Mouse (Mus musculus) neural tube, embryonic 11.5 days (tissue): ENCODE data around the gene Tec. TPM values are rescaled to one million over a fixed set of nuclear protein-coding genes. Genes with fewer than 3 reads are reported as not detected.

Source experiments
- ATAC-seq: fragments of 200-750 bp; cut with Nextera tagmentation; 2 replicates; pipeline ENCODE4 v1.8.0; 2017; ENCODE audit warnings: moderate number of reproducible peaks, mild to moderate bottlenecking, moderate TSS enrichment, moderate library complexity; ENCODE audit not compliant: insufficient read depth, low FRiP score, low TSS enrichment
- DNase-seq: peaks from one replicate; pipeline ENCODE4 v3.0.0-alpha.2; 2015; ENCODE audit warnings: low spot score
- H3K27ac ChIP-seq: fragments of 300-500 bp; sonication (generic); 2 replicates; pipeline ENCODE4 v1.5.1; 2014; ENCODE audit warnings: low read depth, mild to moderate bottlenecking, low read length
- H3K27me3 ChIP-seq: fragments of 300-500 bp; sonication (generic); 2 replicates; pipeline ENCODE4 v1.6.1; 2014; ENCODE audit warnings: mild to moderate bottlenecking, low read length, mixed read lengths; ENCODE audit not compliant: control insufficient read depth, insufficient read depth
- H3K36me3 ChIP-seq: fragments of 300-500 bp; sonication (generic); 2 replicates; pipeline ENCODE4 v1.6.1; 2014; ENCODE audit warnings: mild to moderate bottlenecking, low read length, moderate library complexity, mixed read lengths; ENCODE audit not compliant: control insufficient read depth, insufficient read depth
- H3K4me1 ChIP-seq: fragments of 300-500 bp; sonication (generic); 2 replicates; pipeline ENCODE4 v1.6.1; 2014; ENCODE audit warnings: low read length, mixed read lengths; ENCODE audit not compliant: control insufficient read depth, insufficient read depth
- H3K4me2 ChIP-seq: fragments of 300-500 bp; sonication (generic); 2 replicates; pipeline ENCODE4 v1.6.1; 2014; ENCODE audit warnings: low read depth, mild to moderate bottlenecking, moderate library complexity
- H3K4me3 ChIP-seq: fragments of 300-500 bp; sonication (generic); 2 replicates; pipeline ENCODE4 v1.5.1; 2014; ENCODE audit warnings: low read depth, low read length
- H3K9ac ChIP-seq: fragments of 300-500 bp; sonication (generic); 2 replicates; pipeline ENCODE4 v1.6.1; 2014; ENCODE audit warnings: mild to moderate bottlenecking, low read length
- H3K9me3 ChIP-seq: fragments of 300-500 bp; sonication (generic); 2 replicates; pipeline ENCODE4 v1.6.1; 2016; ENCODE audit warnings: low read length; ENCODE audit not compliant: control insufficient read depth
- WGBS: fragments of 180-500 bp; shearing (Covaris S2); extraction: QIAGEN DNeasy Blood & Tissue Kit; methylation state at CpG from one replicate; pipeline ENCODE4 v1.1.7; 2014; 5-methylcytosine and 5-hydroxymethylcytosine counted together
- polyA plus RNA-seq: library from polyadenylated mRNA; unstranded; fragments of >200 nt; fragmentation: Nextera tagmentation; extraction: Ambion mirVana; gene quantifications from 2 replicates; pipeline ENCODE4 v1.2.1, GENCODE M21; 2014

The Tec gene
- polyA plus RNA-seq, 1 experiment from 2014 or later: 7.8 TPM

- no peak for ATAC-seq
- H3K27me3 ChIP-seq: peaks cover 4% of the 10 kb centered on the region; the same call in 1 of the 2 replicates
- 83% methylated on average over 7 of the region's 7 CpGs for WGBS
- no peaks in the 10 kb centered on the region for H3K4me1 ChIP-seq
- DNase-seq: no peak
- no peak overlapping the region for H3K4me3 ChIP-seq
- H3K4me2 ChIP-seq: no peak overlapping the region
- H3K9me3 ChIP-seq: no peaks in the 10 kb centered on the region
- no peak overlapping the region for H3K27ac ChIP-seq
- no peak overlapping the region for H3K9ac ChIP-seq
- no peaks in the 10 kb centered on the region for H3K36me3 ChIP-seq
Observed at GRCm38 (mm10) chr5:72861726-72862385, 6.4 kb downstream of the Tec start.

DNA sequence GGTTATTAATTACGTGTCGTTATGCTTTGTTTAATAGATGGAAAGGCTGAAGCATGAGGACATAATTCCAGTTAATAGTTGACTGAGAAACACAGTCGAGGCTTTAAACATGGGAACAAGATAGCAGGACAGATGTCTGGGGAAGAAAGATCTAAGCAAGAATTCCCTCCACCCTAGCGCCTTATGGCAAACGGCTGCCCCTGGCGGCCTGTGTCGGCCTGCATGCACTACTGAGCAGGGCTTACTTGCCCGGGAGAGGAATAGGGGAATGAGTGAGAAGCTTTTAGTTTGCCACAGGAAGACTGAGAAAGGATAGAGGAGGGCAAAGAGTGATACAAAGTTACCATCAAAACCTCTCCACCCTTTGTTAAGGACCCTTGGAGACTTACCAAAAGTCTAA is 7.4 kb downstream of the Tec start:
- no peak for ATAC-seq
- no peak overlapping the region for H3K4me2 ChIP-seq
- H3K27me3 ChIP-seq: no peaks in the 10 kb centered on the region
- no peaks in the 10 kb centered on the region for H3K4me1 ChIP-seq
- DNase-seq: no peak
- WGBS: 85% methylated on average over 8 of the region's 8 CpGs
- no peaks in the 10 kb centered on the region for H3K36me3 ChIP-seq
- H3K9me3 ChIP-seq: no peaks in the 10 kb centered on the region
- H3K9ac ChIP-seq: no peak overlapping the region
- H3K27ac ChIP-seq: no peak overlapping the region
- H3K4me3 ChIP-seq: no peak overlapping the region

- DNase-seq: no peak
- 94% methylated on average over 12 of the region's 12 CpGs for WGBS
- no peak overlapping the region for H3K9ac ChIP-seq
- no peaks in the 10 kb centered on the region for H3K27me3 ChIP-seq
- H3K4me3 ChIP-seq: no peak overlapping the region
- no peak overlapping the region for H3K4me2 ChIP-seq
- no peaks in the 10 kb centered on the region for H3K9me3 ChIP-seq
- no peaks in the 10 kb centered on the region for H3K36me3 ChIP-seq
- no peak for ATAC-seq
- no peak overlapping the region for H3K27ac ChIP-seq
- peaks cover 3% of the 10 kb centered on the region; the same call in 1 of the 2 replicates for H3K4me1 ChIP-seq
Observed at GRCm38 (mm10) chr5:72858306-72858705, 10.0 kb downstream of the Tec start.

DNA sequence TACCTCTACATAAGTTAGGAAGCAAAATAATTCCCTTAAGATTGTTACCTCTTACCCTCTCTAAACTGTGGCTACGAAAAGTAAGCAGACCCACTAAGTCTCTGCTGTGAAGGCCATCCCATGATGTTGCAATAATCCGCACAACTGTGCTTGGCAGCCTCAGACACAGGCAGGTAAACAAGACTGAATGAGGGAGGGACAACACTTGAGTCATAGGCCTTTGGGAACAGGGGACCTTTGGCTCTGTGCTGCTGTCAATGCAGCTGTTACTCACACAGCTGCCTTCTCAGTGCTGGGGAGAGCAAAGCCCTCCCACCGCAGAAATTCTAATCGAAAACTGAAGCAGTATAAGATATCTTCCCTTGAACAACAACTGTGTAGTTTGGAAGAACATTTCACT is 10.5 kb downstream of the Tec start:
- WGBS: 92% methylated on average over 4 of the region's 4 CpGs
- Histone ChIP-seq H3K4me3 (no peak overlapping the region), H3K36me3 (no peaks in the 10 kb centered on the region), H3K9me3 (no peaks in the 10 kb centered on the region), H3K9ac (no peak overlapping the region), H3K27ac (no peak overlapping the region), H3K27me3 (no peaks in the 10 kb centered on the region), H3K4me2 (no peak overlapping the region), H3K4me1 (peaks cover 3% of the 10 kb centered on the region; the same call in 1 of the 2 replicates)
- no peak for DNase-seq
- ATAC-seq: no peak

GRCm38 (mm10) chr5:72856255-72856878 is 11.9 kb downstream of the Tec start:
- 91% methylated on average over 8 of the region's 8 CpGs for WGBS
- no peak for DNase-seq
- no peak for ATAC-seq

DNA sequence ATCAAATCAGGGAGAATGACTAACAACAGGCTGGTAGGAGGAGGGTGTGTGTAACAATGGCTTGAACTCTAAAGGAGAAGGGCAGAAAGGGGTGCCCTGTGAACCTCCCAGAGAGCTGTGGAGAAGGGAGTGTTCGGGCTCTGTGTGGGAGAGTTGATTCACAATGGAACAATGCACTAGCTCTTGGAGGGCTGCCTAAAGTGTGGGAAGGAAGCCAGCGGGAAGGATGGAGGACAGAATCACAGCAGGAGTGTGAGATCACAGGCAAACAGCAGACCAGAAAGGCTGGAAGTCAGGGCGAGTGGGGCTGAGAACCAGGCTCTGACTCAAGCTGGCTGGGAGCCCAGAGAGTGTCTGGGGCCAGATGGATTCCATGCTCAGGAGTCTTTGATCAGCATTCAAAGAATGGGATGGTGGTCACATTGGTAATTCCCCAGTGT is 12.6 kb downstream of the Tec start:
- no peaks in the 10 kb centered on the region for H3K36me3 ChIP-seq
- no peak overlapping the region for H3K4me2 ChIP-seq
- ATAC-seq: 0 out of 2 replicates have a peak, but pooled peaks have one; percentile 20
- H3K27me3 ChIP-seq: no peaks in the 10 kb centered on the region
- no peak overlapping the region for H3K9ac ChIP-seq
- 20% methylated on average over 3 of the region's 3 CpGs for WGBS
- H3K9me3 ChIP-seq: no peaks in the 10 kb centered on the region
- H3K4me1 ChIP-seq: peaks cover 3% of the 10 kb centered on the region; the same call in 1 of the 2 replicates
- H3K27ac ChIP-seq: no peak overlapping the region
- no peak overlapping the region for H3K4me3 ChIP-seq
- no peak for DNase-seq

More at GRCm38 (mm10) chr5:72856255-72856878, 11.9 kb downstream of the Tec start:
- H3K4me3 ChIP-seq: no peak overlapping the region
- H3K9me3 ChIP-seq: no peaks in the 10 kb centered on the region
- no peaks in the 10 kb centered on the region for H3K27me3 ChIP-seq
- H3K9ac ChIP-seq: no peak overlapping the region
- no peaks in the 10 kb centered on the region for H3K36me3 ChIP-seq
- H3K4me2 ChIP-seq: no peak overlapping the region
- H3K4me1 ChIP-seq: peaks cover 3% of the 10 kb centered on the region; the same call in 1 of the 2 replicates
- H3K27ac ChIP-seq: no peak overlapping the region

- DNase-seq (no peak), ATAC-seq (no peak)
- Histone ChIP-seq H3K4me2 (no peak overlapping the region), H3K9ac (no peak overlapping the region), H3K27me3 (no peaks in the 10 kb centered on the region), H3K36me3 (no peaks in the 10 kb centered on the region), H3K4me3 (no peak overlapping the region), H3K4me1 (peaks cover 3% of the 10 kb centered on the region; the same call in 1 of the 2 replicates), H3K9me3 (no peaks in the 10 kb centered on the region), H3K27ac (no peak overlapping the region)
- WGBS: 81% methylated on average over 6 of the region's 6 CpGs
Observed at GRCm38 (mm10) chr5:72854141-72854990, 13.9 kb downstream of the Tec start.

GRCm38 (mm10) chr5:72853365-72853764 is 14.9 kb downstream of the Tec start:
- Histone ChIP-seq H3K4me3 (no peak overlapping the region), H3K36me3 (no peaks in the 10 kb centered on the region), H3K4me1 (peaks cover 3% of the 10 kb centered on the region; the same call in 1 of the 2 replicates), H3K9me3 (no peaks in the 10 kb centered on the region), H3K27ac (no peak overlapping the region), H3K27me3 (no peaks in the 10 kb centered on the region), H3K9ac (no peak overlapping the region), H3K4me2 (no peak overlapping the region)
- WGBS: 88% methylated on average over 2 of the region's 2 CpGs
- ATAC-seq: no peak
- no peak for DNase-seq
